Mouse (Mus musculus): ENCODE data around the gene Vegfc.

The Vegfc gene

DNA sequence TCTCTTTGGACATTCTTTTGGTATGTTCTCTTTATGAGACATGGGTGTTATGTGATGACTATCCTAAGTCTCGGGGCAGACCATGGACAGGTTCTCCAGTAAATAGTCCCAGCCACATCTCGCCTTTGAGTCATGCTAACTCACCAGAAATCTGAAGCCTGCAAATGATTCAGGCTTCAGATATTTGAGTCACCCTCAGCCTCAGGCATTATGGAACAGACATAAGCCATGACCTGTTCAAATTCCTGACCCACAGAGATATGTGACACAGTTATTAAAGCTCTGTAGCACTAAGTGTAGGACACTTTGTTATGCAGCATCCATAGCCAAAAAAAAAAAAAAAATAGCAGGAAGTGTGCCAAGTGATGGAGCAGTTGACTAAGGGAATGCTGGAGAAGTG is 138.8 kb downstream of the Vegfc start:
- no peak for DNase-seq (ENCODE audit: low spot score)

DNA sequence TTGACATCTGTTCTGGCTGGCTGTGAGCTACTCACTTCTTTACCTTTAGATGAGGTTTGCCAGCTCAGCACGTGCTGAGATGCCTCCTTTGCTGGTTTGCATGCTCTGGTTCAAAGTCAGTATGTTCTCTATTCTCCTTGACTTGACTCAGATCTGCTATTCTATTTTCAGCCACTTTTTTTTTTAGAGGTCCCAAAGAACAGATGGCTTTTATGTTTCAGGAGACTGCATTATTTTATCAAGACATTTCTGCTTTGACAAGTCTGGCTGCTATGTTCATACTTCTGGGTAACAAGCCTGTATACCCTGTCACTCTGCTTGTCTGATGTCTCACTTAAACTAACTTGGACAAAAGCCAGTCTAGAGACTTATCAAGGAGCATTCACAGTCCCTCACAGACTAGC is 151.4 kb downstream of the Vegfc start:
- no peak for DNase-seq (ENCODE audit: low spot score)

DNA sequence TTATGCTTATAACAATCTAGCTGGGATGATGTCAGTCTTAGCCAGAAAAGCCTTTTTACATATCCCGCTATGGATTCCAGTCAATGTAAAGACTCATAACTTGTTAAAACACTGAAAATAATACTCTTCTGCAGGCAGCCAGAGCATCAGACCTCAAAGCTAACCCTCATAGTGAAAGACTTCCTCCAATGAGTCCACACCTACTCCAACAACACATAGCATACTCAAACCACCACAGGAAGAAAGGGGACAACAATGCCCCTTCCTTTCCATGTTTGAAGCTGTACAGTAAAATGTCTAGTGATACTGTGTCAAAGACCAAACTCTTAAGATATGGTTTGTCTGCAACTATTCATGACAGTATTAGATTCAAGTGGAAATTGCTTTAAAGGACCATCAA is 153.2 kb downstream of the Vegfc start:
- DNase-seq (ENCODE audit: low spot score): no peak

DNA sequence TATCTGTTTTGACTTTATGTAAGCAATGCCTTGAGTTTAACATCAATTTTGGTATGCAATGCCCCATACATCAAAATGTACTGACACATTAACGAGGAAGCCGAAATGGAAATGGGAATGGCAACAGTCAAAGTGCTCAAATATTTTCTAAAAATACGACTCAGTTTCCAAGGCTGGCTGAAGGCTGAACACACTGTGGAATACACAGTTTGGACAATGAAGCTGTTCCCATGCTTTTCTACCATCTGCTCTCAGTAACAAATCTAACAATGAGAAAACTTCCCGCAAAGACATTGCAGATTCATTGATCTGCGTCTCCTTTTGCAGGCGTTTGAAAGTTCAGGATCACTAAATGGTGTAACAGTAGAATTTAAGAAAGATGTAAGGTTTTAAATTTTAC is 155.9 kb downstream of the Vegfc start:
- DNase-seq (ENCODE audit: low spot score): no peak
